Mouse (Mus musculus) cerebral cortex, adult 2 months (tissue): Measurements from ENCODE around the gene Dot1l.

ENCODE experiments used
- WGBS: fragments of 180-500 bp; shearing (Covaris S2); methylation state at CpG from one replicate; pipeline ENCODE4 v1.1.7; 2018; 5-methylcytosine and 5-hydroxymethylcytosine counted together

The Dot1l gene

DNA sequence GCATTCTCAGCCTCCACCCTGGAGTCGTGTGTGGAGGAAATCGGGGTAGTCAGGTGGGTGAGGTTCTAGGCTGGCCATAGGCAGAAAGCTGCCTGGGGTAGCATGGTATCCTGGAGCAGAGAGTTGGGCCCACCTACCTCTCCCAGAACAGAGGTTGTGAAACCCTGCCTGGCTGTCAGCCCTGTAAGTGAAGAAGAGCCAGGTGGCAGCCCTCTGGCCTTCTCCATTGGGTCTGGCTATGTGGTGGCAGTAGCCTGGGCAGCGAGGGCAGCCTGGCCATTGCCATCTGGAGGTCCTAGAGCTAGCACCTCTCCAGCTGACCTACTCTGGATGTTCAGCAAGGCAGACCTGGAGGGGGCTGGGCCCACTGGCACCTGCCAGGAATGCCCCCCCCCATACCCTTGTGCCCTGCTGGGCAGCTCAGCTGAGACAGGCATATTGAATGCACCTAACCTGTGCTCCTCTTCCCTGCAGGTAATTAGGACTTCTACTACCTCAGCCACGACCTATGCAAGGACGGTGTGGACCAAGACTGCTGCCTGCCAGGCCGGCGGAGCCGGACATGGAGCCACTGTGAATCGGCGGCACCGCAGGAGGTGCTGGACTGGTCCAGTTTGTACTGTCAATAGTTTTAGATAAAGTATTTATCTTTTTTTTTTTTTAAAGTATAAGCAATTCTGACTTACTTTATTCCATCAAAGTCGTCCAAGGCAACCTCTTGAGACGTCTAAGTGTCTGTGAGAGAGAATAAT lies 38.2 kb downstream of the Dot1l start:
- 80% methylated on average over 13 of the region's 13 CpGs for WGBS

DNA sequence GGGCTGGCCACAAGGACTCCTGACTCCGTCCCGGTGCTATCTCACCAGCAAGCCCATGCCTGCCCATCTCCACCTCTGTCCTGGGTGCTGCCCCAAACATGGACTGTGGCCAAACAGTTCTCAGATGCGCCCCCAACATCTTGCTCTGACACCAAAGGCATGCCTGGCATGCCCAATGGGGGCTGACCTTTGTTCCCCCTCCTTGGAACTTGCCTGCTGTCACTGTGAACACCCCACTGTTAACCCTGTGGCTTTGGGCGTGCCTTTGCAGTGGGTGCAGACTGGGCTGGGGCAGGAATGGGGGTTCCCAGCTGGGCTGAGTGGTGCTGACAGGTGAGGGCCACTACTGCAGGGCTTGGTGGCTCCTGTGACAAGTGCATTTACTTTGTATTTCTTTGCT lies 38.8 kb downstream of the Dot1l start:
- WGBS: 82% methylated on average over 4 of the region's 4 CpGs

DNA sequence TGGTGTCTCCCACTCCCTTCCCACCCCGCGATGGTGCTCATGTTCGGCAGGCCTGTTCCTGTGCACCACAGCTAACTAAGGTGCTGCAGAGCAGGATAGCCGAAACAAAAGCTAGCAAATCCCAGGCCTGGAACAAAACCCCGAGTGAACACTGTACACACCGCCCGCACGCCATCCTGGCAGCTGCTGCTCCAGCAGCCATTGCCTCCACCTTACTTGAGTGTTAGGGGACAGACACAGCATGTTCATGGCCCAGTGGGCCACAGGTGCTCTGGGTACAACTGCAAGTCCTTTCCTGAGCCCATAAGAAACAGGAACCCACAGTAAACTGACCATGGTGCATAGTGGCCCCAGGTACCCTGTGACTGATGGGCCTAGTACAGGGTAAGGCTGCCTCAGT lies 39.7 kb downstream of the Dot1l start:
- WGBS: 53% methylated on average over 8 of the region's 8 CpGs

DNA sequence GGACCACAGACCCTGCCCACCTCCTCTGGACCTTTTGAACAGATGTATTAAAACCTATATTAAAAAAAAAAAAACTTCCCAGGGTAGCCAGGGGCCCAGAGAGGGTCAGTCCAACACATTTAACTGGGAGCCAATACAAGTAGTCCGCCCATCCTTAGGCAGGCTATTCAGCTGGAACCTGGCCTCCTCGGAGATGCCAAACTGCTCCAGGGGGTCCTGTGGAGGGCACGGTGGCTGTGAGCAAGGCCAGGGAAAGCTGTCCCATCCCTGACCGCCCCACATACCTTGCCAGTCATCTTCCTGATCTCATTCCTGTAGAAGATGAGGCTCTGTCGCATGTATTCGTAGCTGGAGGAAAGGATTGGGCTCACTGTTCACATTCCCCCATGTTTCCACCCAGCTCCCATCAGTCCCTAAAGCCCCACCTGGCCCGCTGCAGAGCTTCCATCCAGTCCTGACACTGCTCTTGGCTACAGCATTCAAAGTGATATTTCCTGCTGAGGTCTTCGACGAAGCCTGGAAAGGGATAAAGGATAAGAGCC lies 41.4 kb downstream of the Dot1l start:
- 71% methylated on average over 9 of the region's 9 CpGs for WGBS

- 3% methylated on average over 59 of the region's 59 CpGs for WGBS
Observed at GRCm38 (mm10) chr10:80797186-80798149, 42.5 kb downstream of the Dot1l start.

GRCm38 (mm10) chr10:80798150-80799006 lies 43.4 kb downstream of the Dot1l start, which contains the start of the genes Sf3a2 and Plekhj1:
Gene Sf3a2, plus strand, starts transcription at chr10:80798198.
Gene Plekhj1, minus strand, starts transcription at chr10:80798626.
- under 1% methylated on average over 104 of the region's 104 CpGs for WGBS

DNA sequence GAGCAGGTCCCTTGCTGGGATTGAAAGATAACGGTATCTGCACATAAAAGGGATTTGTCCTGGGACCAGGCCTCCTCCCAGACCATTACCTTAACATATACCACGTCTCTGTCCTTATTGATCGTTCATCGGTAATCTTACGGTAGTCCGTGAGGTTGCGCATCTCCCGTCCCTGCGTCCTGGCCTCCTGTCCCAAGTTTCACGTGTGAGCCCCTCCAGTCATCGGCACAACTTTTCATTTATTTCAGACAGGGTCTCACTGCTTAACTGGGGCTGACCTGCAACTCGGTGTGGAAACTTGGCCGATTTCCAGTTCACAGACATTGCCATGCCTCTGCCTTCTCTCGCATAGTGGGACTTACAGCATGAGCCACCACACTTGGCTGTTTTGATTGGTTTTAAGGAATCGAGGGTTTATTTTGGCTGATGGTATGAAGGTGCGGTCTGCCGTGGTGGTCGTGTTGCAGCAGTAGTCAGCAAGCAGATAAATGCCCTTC lies 44.1 kb downstream of the Dot1l start:
- WGBS: 2% methylated on average over 18 of the region's 18 CpGs

GRCm38 (mm10) chr10:80802204-80802912 lies 47.4 kb downstream of the Dot1l start:
- 86% methylated on average over 10 of the region's 10 CpGs for WGBS

DNA sequence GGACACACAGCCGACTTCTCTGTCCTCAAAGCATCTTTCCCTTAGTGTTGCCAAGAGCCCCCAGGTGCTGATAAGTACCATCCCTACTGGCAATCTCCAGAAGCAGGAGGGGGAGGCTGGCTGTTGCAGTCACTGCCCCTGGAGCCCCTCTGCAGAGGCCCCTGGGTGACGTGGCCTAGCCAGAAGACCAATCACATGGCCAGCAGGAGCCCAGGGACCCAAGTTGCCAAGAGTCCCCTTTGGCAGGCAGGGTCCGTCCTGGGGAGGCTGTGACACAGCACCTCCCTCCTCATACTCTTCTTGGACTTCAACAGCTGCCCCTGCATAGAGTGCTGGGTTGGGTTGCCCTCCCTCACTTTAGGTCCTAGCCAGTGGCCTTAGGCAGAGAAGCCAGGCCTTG lies 48.0 kb downstream of the Dot1l start:
- WGBS: 84% methylated on average over 3 of the region's 3 CpGs

DNA sequence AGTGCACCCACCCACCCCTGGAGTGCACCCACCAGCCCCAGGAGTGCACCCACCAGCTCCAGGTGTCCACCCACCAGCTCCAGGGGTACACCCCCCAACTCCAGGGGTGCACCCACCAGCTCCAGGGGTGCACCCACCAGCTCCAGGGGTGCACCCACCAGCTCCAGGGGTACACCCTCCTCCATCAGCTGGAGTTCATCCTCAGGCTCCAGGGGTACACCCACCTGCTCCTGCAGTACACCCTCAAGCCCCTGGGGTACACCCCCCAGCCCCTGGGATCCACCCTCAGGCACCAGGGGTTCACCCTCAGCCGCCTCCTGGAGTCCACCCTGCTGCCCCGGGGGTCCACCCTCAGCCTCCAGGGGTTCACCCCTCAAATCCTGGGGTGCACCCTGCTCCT lies 49.3 kb downstream of the Dot1l start:
- WGBS: 100% methylated on average over 2 of the region's 2 CpGs

- WGBS: 73% methylated on average over 6 of the region's 6 CpGs
Observed at GRCm38 (mm10) chr10:80804916-80805315, 49.9 kb downstream of the Dot1l start, which contains the start of gene Amh. Gene Amh, plus strand, starts transcription at chr10:80805243.

- 81% methylated on average over 5 of the region's 5 CpGs for WGBS
Observed at GRCm38 (mm10) chr10:80805322-80805721, 50.3 kb downstream of the Dot1l start.

GRCm38 (mm10) chr10:80805925-80806324 lies 50.9 kb downstream of the Dot1l start:
- WGBS: 17% methylated on average over 3 of the region's 3 CpGs

- 29% methylated on average over 34 of the region's 34 CpGs for WGBS
Observed at GRCm38 (mm10) chr10:80806341-80807056, 51.5 kb downstream of the Dot1l start.

DNA sequence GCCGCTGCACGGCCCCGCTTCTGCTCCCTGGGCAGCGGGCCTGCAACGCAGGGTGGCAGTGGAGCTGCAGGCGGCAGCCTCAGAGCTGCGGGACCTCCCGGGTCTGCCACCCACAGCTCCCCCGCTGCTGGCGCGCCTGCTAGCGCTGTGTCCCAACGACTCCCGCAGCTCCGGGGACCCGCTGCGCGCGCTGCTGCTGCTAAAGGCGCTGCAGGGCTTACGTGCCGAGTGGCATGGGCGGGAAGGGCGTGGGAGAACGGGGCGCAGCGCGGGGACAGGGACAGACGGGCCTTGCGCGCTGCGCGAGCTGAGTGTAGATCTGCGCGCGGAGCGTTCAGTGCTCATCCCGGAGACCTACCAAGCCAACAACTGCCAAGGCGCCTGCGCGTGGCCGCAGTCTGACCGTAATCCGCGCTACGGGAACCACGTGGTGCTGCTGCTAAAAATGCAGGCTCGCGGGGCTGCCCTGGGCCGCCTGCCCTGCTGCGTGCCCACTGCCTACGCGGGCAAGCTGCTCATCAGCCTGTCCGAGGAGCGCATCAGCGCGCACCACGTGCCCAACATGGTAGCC lies 52.1 kb downstream of the Dot1l start:
- under 1% methylated on average over 58 of the region's 58 CpGs for WGBS

- 28% methylated on average over 40 of the region's 40 CpGs for WGBS
Observed at GRCm38 (mm10) chr10:80808099-80808984, 53.3 kb downstream of the Dot1l start.

DNA sequence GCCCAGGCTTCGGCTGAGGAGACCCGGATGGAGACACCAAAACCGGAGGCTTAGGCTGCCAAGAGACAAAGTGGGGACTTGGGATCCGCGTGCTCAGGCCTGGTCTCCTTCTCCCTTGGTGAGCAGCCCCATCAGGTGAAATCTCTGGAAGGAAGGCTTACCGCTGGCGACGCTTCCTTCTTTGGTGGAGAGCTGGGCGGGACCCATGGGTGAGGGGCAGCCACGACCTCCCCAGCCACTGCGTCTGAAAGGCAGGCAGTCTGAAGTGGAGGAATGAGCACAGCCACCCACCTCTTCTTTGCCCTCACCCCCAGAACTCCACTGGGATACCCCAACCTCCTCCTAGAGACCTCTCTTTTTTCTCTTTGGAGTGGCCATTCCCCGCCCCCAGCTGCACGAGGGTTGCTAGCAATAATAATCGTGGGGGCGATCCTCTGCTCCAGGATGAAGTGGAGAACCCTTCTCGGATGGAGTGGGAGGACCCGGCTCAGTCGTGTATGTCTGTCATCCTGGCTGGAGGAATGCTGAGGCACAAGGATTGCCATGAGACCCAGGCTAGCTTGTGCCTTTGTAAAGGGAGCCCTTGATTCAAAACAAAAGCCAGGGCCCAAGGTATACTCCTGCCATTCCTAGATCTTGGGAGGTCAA lies 54.1 kb downstream of the Dot1l start:
- 14% methylated on average over 18 of the region's 18 CpGs for WGBS

GRCm38 (mm10) chr10:80810084-80810483 lies 55.1 kb downstream of the Dot1l start:
- WGBS: 11% methylated on average over 20 of the region's 20 CpGs
